Mouse (Mus musculus): ENCODE measurements around the gene Ctbs.

- TF ChIP-seq CTCF (IDR thresholded peaks at IDR 0.05; ENCODE audit: control insufficient read depth, insufficient read depth, insufficient read length) (no peak), USF1 (IDR thresholded peaks at IDR 0.05; ENCODE audit: low read depth) (no peak), CEBPB (IDR thresholded peaks at IDR 0.05; ENCODE audit: low read depth) (no peak), MAX (IDR thresholded peaks at IDR 0.05) (no peak), MYOD1 (IDR thresholded peaks at IDR 0.05; ENCODE audit: control insufficient read depth, insufficient read length, low read depth) (no peak)
Measured at GRCm38 (mm10) chr3:146472657-146473056, 23.1 kb downstream of the Ctbs start.

Data from C2C12 (cell line).